ENCODE assay signal across 11 mouse cellular contexts in genomic region chr1:134524424-134524823, GRCm38 (mm10). TPM values are rescaled to one million over a fixed set of nuclear protein-coding genes. Genes with fewer than 3 reads are reported as not detected.
DNase-seq lines count a peak whose midpoint lies in the region; ATAC-seq and TF ChIP-seq lines count a peak whose summit lies in the region.
"Had no signal": no experiment of that assay in that cellular context is flagged by ENCODE, and none has a peak within 500 bp of the region (broad histone marks: within the 10 kb centered on the region; RNA-seq: fewer than 3 reads in every experiment).

No protein-coding gene starts in this region.

- TF ChIP-seq CTCF in lung, postnatal 0 days (IDR thresholded peaks at IDR 0.05), result peak; percentile 66

- H3K4me3 ChIP-seq in embryonic facial prominence, embryonic 11.5 days (ENCODE audit: low read depth, low read length), result no peak overlapping the region
- H3K4me3 ChIP-seq in embryonic facial prominence, embryonic 10.5 days, result no peak overlapping the region
- no peak overlapping the region for H3K4me3 ChIP-seq in lung, postnatal 0 days (ENCODE audit: low read depth, low read length)

- no peak for TF ChIP-seq EP300 in lung, postnatal 0 days (IDR thresholded peaks at IDR 0.05)

- H3K9me3 ChIP-seq in embryonic facial prominence, embryonic 11.5 days (replicated peaks; ENCODE audit: control insufficient read depth, low read length), result no peaks in the 10 kb centered on the region
- H3K9me3 ChIP-seq in embryonic facial prominence, embryonic 10.5 days, result no peaks in the 10 kb centered on the region
- no peaks in the 10 kb centered on the region for H3K9me3 ChIP-seq in lung, postnatal 0 days (ENCODE audit: low read length)

- WGBS in embryonic facial prominence, embryonic 11.5 days, result 74% methylated on average over 5 of the region's 5 CpGs
- 73% methylated on average over 5 of the region's 5 CpGs for WGBS in embryonic facial prominence, embryonic 10.5 days
- WGBS in lung, postnatal 0 days, result 69% methylated on average over 5 of the region's 5 CpGs

- no peaks in the 10 kb centered on the region for H3K4me1 ChIP-seq in embryonic facial prominence, embryonic 11.5 days (ENCODE audit: control insufficient read depth, insufficient read depth, low read length)
- no peaks in the 10 kb centered on the region for H3K4me1 ChIP-seq in embryonic facial prominence, embryonic 10.5 days
- no peaks in the 10 kb centered on the region for H3K4me1 ChIP-seq in lung, postnatal 0 days (ENCODE audit: insufficient read depth, low read depth, low read length)

- DNase-seq in embryonic facial prominence, embryonic 11.5 days (ENCODE audit: low spot score), result peak; percentile 18
- no peak for DNase-seq in embryonic facial prominence, embryonic 10.5 days (ENCODE audit: low spot score)
- peak; percentile 79 for DNase-seq in 416B (ENCODE audit: low read depth)
- DNase-seq in lung, postnatal 0 days (ENCODE audit: low spot score), result peak; percentile 53
- no peak for DNase-seq in kidney, adult 11 months
- no peak for DNase-seq in urinary bladder, adult 2 months (ENCODE audit: low spot score)

- H3K27me3 ChIP-seq in embryonic facial prominence, embryonic 11.5 days (ENCODE audit: control insufficient read depth, insufficient read depth, low read length), result no peaks in the 10 kb centered on the region
- H3K27me3 ChIP-seq in embryonic facial prominence, embryonic 10.5 days (replicated peaks; ENCODE audit: low read depth, poor library complexity, severe bottlenecking), result no peaks in the 10 kb centered on the region
- H3K27me3 ChIP-seq in lung, postnatal 0 days (replicated peaks; ENCODE audit: insufficient read depth, low read length), result no peaks in the 10 kb centered on the region

- ATAC-seq in embryonic facial prominence, embryonic 11.5 days (replicated peaks; ENCODE audit: insufficient number of reproducible peaks, low FRiP score, low TSS enrichment, low read depth), result no peak
- ATAC-seq in activated CD4-positive, CD25-positive, alpha-beta regulatory T cell, adult 4 months, result peak; percentile 59
- no peak for ATAC-seq in lung, postnatal 0 days
- no peak for ATAC-seq in frontal cortex, adult (ENCODE audit: low TSS enrichment)

- H3K4me2 ChIP-seq in embryonic facial prominence, embryonic 11.5 days (ENCODE audit: low read depth, low read length), result no peak overlapping the region
- H3K4me2 ChIP-seq in lung, postnatal 0 days (replicated peaks; ENCODE audit: low read depth, low read length), result no peak overlapping the region

- H3K27ac ChIP-seq in embryonic facial prominence, embryonic 11.5 days (replicated peaks; ENCODE audit: low read depth, low read length), result no peak overlapping the region
- H3K27ac ChIP-seq in embryonic facial prominence, embryonic 10.5 days (replicated peaks), result no peak overlapping the region
- no peak overlapping the region for H3K27ac ChIP-seq in lung, postnatal 0 days (ENCODE audit: low read length)

- no peak overlapping the region for H3K9ac ChIP-seq in embryonic facial prominence, embryonic 11.5 days (replicated peaks; ENCODE audit: low read length)
- H3K9ac ChIP-seq in lung, postnatal 0 days (replicated peaks; ENCODE audit: low read depth), result no peak overlapping the region

- H3K36me3 ChIP-seq in embryonic facial prominence, embryonic 11.5 days (replicated peaks; ENCODE audit: control insufficient read depth, insufficient read depth, low read depth, low read length), result no peaks in the 10 kb centered on the region
- H3K36me3 ChIP-seq in embryonic facial prominence, embryonic 10.5 days (replicated peaks), result no peaks in the 10 kb centered on the region
- no peaks in the 10 kb centered on the region for H3K36me3 ChIP-seq in lung, postnatal 0 days (ENCODE audit: insufficient read depth, low read length)

RNA-seq across cellular contexts. Expression of gene Mgat4e, which starts 25.1 kb away (rescaled TPM):
- polyA plus RNA-seq in embryonic facial prominence, embryonic 11.5 days (2014; fragmentation: Nextera tagmentation; extraction: Ambion mirVana), result not detected in 2 replicates
- polyA plus RNA-seq in embryonic facial prominence, embryonic 10.5 days (2016; fragmentation: Nextera tagmentation; extraction: Ambion mirVana), result not detected in 2 replicates
- not detected for polyA plus RNA-seq in activated CD4-positive, CD25-positive, alpha-beta regulatory T cell, adult 4 months (2017; shearing (Covaris generic))
- polyA plus RNA-seq in lung, postnatal 0 days (2015; fragmentation: Nextera tagmentation; extraction: Ambion mirVana), result not detected in 2 replicates
- 0.12 and 0.29 TPM in 2 replicates for polyA plus RNA-seq in urinary bladder, adult 2 months (2012; rRNA removed)
- polyA plus RNA-seq: forebrain, embryonic 11.5 days; limb, embryonic 11.5 days; neural tube, embryonic 14.5 days had no signal

RNA-seq across cellular contexts. Expression of gene Rabif, which starts 30.0 kb away (rescaled TPM):
- polyA plus RNA-seq in embryonic facial prominence, embryonic 11.5 days (2014; fragmentation: Nextera tagmentation; extraction: Ambion mirVana), result 43.7 and 47.8 TPM in 2 replicates
- 40.9 and 41.8 TPM in 2 replicates for polyA plus RNA-seq in embryonic facial prominence, embryonic 10.5 days (2016; fragmentation: Nextera tagmentation; extraction: Ambion mirVana)
- 10 to 100 TPM; 34.2 to 42.6 TPM for polyA plus RNA-seq in activated CD4-positive, CD25-positive, alpha-beta regulatory T cell, adult 4 months (2017; shearing (Covaris generic))
- 28.0 and 29.1 TPM in 2 replicates for polyA plus RNA-seq in lung, postnatal 0 days (2015; fragmentation: Nextera tagmentation; extraction: Ambion mirVana)
- polyA plus RNA-seq in urinary bladder, adult 2 months (2012; rRNA removed), result 21.6 and 24.7 TPM in 2 replicates

RNA-seq across cellular contexts. Expression of gene Kdm5b, which starts 35.5 kb away (rescaled TPM):
- polyA plus RNA-seq in embryonic facial prominence, embryonic 11.5 days (2014; fragmentation: Nextera tagmentation; extraction: Ambion mirVana), result 83.6 and 84.0 TPM in 2 replicates
- polyA plus RNA-seq in embryonic facial prominence, embryonic 10.5 days (2016; fragmentation: Nextera tagmentation; extraction: Ambion mirVana), result 78.4 and 79.0 TPM in 2 replicates
- polyA plus RNA-seq in activated CD4-positive, CD25-positive, alpha-beta regulatory T cell, adult 4 months (2017; shearing (Covaris generic)), result 10 to 100 TPM; 10.5 to 11.4 TPM
- polyA plus RNA-seq in lung, postnatal 0 days (2015; fragmentation: Nextera tagmentation; extraction: Ambion mirVana), result 33.3 and 37.5 TPM in 2 replicates
- polyA plus RNA-seq in urinary bladder, adult 2 months (2012; rRNA removed), result 24.4 and 28.6 TPM in 2 replicates

Comparison
In these comparisons a context has a peak if more than half of its experiments do, and no peak if none do; other contexts are left out.
1. DNase-seq: peak in embryonic facial prominence, embryonic 11.5 days (single experiment), 416B (single experiment) and lung, postnatal 0 days (single experiment); none in embryonic facial prominence, embryonic 10.5 days (single experiment), kidney, adult 11 months (single experiment) and urinary bladder, adult 2 months (single experiment).